Mouse (Mus musculus) lung, postnatal 4 days (tissue): Measurements from ENCODE around the gene Iqcd.

Experiments
- DNase-seq, 2 experiments: peaks; one replicate each; pipeline ENCODE4 v3.0.0; 2021

Iqcd gene

DNA sequence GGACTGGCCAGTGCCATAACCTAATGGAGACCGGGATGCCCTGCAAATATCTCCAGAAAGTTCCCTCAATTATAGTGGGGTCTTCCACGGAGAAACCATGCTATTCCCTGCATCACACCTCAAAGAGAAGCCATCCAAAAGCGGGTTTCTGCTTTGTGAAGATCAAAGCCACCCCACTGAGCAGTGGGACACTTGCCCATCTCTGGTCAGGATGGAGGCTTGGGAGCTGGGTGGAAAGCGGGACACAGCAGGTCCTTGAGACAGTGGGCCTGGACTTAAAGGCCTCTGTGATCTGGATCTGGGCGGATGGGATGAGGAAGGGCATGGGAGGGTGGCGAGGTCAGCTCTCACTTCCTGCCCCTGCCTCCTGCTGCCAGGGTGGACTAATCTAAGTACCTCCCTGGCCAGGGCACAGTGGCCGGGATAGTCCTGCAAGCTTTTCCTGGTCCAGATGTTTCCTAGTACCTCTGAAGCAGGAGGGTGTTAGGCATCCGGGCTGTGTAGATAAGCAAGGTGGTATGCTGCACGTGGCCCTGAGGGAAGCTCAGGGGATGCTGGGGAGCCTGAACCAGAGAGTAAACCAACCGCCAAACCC, 14.2 kb upstream of the Iqcd start:
- no peak for DNase-seq

DNA sequence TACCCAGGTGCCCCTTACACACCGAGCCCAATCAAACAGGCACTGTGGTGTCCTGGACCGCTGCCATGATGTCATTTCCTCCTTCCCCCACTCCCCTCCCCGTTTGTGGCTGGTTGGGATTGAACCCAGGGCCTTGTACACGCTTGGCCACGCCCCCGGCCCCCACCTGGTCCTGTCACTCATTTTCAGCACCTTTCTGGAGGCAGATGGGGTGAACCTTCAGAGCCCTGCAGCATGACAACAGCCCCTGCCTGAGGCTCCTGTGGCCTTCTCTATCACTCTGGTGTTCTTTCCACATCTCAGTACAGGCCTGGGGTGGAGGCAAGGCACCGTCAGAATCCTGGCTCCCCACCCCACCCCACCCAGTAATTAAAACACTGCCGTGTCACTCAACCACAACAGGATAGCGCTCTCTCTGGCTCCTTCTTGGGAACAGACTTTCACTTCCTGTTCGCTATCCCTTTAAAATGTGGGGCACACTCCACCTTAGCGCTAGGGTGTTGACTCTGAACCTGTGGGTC, 12.0 kb upstream of the Iqcd start:
- no peak for DNase-seq

DNA sequence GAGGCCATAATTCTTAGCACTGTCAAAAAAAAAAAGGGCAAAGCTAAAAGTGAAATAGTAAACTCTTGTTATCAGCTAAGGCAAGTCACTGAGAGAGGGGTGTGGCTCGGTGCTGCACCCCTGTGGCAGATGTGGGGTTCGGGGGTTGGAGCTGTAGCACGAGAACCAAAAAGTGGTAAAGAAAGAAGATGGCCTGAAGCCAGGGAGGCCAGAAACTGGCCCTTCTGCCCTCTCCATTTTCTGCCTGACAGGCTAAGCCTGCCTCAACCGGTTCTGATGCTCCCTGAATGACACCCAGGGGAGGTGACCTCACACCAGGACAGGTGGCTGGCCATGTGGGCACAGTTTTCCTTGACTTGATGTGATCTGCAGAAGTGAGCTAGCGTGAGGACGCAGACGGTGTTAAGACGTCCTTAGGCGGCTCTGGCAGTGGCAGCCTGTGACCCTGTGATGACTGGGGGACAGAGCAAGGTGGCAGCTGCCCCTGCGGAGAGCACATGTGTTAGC, 10.8 kb upstream of the Iqcd start:
- peak in 1 of 2 experiments; percentile 36 for DNase-seq

DNA sequence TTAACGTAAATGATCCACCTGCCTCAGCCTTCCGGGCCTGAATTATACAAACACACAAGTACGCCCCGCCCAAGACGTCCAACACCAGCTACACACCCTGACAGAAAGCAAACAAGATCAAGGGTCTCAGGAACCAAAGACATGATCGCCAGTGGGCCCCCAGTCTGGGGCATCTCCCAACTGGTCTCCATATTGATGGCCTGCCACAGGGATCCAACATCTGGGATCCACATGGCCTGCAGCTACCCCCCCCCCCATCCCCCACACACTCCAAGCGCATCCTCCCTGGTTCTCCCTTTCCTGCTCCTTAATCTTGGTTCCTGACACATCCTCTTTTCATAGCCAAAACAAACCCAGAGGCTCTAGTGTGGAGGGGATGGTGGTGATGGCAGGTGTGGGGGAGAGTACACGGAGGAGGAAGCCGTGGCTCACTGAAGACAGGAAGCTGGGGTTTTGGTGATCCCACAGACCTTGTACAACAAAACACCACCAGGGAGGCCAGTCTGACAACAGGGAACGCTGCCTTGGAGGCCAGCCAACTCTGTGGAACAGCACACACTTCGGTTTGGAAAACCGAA, 10.2 kb upstream of the Iqcd start:
- peak; percentile 63 to 69 for DNase-seq

DNA sequence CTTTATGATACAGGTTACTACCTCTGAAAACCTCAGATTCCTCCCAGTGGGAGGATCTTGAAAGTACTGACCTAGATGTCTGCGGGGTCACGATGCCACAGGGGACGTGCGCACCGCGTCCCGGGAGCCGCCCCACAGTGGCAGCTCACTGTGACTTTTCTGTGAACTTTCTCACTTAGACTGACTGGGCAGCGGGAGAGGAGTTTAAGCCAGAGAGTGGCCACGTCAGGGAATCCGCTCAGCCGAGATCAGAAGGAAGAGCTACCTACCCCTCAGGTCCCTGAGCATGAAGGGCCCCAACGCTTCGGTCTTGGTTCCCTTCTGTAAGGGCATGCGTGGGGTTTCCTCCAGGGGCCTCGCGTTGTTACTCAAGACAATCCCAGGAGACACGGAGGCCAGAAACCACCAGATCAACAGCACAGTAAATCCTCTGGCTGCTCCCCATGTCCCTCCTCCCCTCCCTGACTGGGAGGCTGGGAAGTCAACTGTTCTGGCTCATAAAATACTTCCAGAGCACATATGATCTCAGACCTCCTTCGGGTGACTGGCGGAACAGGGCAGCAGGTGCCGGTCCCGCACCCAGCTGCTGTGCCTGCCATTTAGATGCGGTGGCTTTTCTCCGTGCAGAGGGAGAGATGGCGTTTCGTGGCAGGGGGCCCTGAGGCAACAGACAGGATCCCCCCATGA, 9.5 kb upstream of the Iqcd start:
- peak; percentile 24 to 45 for DNase-seq

DNA sequence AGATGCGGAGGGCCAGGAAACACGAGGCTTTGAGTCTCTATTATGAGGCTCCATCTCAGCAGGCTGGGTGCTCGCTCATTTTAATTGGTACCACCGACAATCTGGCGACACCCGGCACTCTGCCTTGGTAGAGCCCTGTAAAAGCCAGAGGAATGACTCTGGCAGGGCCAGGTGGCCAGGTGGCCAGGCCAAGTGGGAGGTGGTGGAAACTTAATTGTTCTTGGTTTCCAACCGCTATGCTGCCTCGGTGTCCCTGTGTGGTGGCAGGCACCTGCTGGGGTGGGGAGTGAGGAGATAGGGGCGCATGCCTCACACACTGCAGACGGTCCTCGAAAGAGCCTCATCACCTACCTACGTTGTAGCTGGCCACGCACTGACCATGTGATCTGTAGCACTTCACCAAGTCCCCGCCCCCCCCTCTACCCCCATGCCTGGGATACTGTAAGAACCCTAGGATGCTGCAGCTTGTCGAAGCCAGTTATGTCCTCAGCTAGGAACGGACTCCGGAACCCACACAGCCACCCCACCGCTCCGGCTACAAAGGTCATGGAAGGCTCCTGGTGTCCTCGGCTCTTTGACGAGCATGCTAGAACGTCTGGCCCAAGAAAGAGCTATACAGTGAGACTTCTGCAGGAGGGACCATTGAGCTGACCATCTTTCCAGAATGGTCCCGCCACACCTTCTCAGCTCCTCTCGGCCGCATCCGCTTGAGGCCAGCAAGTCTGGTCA, 8.8 kb upstream of the Iqcd start:
- no peak for DNase-seq

DNA sequence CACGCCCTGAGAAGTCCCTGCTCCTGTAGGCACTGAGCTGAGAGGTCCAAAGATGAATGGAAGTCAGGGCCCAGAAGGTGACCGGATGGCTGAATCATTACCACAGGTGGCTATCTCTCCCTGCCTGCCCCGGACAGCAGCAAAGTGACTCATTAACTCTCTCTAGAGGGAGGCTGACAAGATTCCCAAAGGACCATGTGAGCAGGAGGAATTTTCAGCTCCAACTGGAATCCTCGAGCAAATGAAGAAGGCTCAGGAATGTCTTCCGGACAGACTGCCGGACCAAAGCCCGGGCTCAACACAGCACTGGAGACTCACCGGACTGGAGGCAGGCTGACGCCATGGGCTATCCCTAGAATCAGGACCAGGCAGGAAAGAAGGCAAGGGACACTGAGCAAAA, 6.8 kb upstream of the Iqcd start:
- DNase-seq = peak in 1 of 2 experiments; percentile 22

DNA sequence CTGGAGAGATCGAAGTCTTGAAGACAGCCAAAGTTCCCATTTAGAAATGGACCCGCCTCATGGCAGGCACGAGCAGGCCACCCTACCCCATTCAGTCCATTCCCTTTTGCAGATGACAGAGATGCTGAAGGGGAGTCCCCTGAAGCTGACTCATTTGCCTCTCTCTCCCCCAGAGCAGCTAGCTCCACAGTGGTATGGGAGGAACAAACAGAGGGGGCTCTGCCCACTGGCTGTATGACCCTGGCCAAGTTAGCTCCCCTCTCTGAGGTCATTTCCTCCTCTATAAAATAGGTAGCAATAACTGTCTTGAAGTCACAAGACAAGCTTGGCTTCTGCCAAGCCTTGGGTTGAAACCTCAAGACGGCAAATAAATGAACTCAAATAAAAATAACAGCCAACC, 5.3 kb upstream of the Iqcd start:
- DNase-seq = no peak

DNA sequence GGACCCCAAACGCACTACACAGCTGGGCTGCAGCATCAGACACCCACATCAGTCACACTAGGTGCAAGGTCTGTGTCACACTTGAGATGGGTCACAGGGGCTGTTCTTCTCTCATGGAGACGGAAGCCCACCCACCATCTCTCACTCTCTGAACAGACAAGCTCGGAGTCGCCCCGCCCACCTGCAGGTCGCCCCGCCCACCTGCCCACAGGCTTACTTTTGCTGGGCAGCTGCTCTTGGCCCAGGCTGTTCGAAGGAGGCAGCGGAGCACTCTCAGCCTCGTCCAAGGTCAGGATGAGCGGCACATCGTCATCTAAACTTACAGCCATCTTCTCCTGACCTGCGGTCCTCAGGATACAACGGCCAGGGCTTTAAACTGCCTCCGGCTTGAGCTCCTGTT, 3.8 kb upstream of the Iqcd start:
- DNase-seq = peak in 1 of 2 experiments; percentile 23

DNA sequence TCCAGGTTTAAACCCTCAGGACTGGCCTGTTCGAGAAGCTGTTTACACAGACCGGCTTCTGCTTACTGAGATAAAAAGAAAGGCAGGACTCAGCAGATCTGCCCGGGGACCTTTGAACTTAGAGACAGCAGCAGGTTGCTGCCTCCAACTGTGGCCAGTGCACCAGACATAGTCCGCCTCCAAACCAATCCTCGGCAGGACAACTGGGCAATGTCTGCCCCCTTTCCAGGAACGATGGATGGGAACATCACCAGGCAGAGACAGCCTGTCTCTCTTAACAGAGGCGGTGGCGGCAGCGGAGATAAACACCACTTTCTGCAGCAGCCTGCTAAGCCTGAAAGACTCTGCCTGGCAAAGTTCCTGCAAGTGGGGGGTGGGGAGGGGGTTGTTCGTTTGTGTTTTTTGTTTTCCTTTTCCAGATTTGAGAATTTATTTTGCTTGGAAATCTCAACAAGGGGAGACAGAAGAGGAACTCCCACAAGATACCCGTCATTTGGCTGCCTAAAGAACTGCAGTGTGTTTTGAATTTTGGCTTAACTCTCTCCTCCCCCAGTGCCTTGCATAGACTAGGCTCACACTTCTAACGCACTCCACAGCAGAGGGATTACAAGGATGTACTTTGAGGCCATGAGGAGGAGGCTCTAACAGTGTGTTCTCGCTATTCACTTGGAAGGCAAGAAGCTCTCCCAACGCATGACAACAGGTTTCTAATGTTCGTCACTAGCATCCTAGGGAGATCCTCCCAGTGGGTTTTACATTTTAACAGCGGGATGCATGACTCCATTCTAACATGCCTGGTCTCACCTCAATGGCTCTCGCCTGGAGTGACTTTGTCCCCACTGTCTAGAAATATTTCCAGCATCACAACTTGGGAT, 1.8 kb upstream of the Iqcd start:
- peak in 1 of 2 experiments; percentile 35 for DNase-seq

DNA sequence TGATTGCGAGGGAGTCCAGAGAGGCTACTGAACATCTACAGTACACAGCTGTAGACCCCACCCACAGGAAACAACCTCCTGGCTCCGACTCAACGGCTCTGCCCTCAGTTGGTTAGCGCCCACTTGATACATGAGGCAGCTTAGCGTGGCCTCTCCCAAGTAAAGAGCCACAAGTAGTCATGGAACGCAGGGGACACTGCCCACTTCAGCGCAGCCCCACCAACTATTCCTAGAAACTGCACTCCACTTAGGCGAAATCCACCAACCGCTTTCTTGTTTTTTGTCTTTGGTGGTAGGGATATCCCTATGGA, 1.2 kb upstream of the Iqcd start:
- DNase-seq = peak; percentile 62 to 70

DNA sequence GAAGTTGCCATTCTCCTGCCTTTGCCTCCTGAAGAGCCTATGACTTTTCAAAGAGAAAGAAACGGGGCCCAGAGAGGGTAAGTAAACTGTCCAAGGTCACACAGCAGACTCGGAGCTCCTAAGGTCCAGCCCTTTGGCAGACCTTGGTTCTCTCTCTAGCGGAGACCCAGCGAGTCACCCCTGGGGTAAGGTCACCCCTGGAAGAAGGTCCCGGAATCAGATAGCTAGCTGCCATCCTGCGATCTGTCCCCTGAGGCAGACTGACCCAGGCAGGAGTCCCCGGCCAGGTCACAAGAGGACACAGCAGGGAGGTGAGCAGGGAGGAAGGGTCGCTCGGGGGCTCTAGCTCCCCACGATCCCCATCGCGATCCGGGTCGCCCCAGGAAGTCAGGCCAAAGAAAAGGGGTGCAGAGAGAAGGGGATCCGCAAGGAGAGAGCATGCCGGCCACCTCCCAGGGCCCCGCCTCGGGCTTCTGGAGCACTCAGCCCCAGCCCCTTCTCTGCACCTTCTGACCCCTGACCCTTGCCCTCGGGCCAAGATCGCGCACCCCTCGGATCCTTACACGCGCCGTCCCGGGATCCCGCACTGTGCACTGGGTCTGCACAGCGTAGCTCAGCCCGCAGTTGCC, 762 bp upstream of the Iqcd start:
- DNase-seq = peak in 1 of 2 experiments; percentile 23

DNA sequence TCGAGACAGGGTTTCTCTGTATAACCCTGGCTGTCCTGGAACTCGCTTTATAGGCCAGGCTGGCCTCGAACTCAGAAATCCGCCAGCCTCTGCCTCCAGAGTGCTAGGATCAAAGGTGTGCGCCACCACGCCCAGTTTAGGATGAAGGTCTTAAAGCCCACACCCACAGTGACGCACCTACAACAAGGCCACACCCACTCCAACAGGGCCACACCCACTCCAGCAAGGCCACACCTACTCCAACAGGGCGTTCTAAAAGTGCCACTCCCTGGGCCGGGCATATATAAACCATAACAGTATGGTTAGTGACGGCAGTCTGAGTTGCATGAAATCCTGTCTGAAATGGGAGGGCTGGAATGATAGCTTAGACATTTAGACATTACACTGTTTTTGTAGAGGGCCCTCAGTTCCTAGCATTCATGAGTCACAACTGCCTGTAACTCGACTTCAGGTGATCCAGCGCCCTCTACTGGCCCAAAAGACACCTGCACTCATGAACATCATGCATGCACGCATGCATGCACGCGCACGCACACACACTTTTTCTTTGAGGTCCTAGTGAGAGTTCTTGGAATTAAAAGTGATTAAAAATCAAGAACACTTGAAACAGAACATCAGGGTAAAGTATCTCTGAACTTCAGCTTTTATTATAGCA, 1.7 kb downstream of the Iqcd start:
- DNase-seq = peak in 1 of 2 experiments; percentile 48

DNA sequence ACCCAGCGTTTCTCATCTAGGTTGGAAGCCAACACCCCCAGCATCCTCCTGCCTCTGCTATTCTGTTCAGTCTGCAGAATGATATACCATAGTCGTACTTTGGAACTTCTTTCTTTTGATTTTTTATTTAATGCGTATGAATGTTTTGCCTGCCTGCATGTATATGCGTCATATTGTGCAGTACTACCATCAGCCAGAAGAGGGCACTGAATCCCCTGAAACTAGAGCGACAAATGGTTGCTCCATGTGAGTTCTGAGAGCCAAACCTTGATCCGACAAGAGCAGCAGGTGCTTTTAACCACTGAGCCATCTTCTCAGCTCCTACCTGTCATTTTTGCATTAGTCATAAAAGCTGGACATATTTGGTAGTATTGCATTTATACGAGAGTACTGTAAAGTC, 3.3 kb downstream of the Iqcd start:
- DNase-seq = no peak

DNA sequence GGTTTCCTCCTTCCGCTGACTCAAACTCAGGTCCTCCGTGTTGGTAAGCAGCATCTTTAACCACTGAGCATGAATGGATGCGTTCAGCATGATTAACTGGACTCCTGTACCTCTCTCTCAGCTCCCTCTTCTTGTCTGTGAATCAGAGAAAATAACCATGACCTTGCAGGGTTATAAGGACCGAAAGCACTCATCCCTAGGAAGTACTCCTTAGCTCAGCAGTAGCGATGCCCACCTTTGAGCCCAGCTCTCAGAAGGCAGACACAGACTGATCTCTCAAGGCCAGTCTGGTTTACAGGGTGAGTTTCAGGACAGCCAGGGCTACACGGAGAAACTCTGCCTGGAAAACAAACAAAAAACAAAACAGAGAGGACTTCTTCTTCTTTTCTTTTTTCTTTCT, 5.7 kb downstream of the Iqcd start:
- no peak for DNase-seq

DNA sequence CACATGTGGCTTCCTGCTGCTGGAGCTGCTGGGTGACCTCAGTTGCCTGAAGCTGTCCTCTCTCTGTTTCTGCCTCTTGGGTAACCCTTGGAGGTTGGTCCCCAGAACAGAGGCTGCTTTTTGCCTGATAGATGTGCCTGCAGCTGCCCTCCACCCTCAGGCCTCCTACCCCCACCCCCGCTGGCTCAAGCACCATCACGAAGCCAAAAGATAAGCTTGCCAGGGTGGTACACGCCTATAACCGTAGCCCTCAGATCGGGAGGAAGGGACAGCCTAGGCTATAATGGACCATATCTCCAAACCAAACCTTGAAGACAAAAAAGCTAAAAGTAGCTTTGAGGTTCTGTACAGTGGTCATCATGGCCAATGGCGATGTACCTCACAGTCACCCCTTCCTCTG, 10.8 kb downstream of the Iqcd start:
- no peak for DNase-seq

DNA sequence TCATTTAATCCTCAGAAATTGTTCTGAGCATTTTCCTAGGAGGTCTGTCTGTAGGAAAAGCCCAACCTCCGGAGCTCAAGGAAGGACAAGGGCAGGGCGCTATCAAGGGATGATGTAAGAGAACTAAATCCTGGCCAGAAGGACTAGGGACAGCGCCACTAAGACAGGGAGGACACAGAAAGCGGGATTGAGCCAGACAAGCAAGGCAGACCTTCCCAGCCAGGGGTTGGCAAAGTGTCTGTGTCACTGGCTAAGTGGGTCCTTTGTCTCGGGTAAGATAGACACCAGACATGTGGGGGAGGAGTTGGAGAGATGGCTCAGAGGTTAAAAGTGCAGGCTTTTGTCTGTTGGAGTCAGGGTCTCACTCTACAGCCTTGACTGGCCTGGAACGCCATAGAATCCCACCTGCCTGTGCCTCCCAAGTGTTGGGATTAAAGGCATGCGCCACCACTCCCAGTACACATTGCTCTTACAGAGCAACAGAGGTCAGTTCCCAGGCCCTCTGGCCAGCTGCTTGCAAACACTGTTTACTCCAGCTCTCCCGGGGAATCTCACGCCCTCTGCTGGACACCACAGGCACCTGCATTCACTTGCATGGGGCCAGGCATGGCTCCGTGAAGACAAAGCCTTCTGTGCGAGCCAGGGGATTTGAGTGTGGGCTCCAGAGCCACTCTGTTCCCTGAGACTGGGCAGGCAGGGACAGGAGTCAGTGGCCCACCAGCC, 12.3 kb downstream of the Iqcd start:
- no peak for DNase-seq

DNA sequence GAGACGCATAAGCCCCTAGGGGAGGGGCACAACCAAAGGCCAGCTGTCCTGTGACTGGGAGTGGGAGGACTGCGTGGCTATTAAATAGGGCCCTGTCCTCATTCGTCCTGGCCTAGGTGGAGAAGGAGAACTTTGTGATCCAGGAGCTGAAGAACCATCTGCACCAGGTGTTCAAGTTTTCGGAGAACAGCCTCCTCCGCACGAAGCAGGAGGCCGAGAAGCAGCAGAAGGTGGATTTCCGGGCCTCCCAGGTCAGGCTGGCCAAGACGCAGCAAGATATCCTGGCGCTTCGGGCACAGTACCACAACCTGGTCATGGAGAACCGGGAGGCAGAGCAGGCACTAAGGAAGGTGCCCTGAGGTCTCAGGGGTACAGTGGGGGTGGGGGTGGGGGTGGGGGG, 13.4 kb downstream of the Iqcd start:
- DNase-seq = no peak

DNA sequence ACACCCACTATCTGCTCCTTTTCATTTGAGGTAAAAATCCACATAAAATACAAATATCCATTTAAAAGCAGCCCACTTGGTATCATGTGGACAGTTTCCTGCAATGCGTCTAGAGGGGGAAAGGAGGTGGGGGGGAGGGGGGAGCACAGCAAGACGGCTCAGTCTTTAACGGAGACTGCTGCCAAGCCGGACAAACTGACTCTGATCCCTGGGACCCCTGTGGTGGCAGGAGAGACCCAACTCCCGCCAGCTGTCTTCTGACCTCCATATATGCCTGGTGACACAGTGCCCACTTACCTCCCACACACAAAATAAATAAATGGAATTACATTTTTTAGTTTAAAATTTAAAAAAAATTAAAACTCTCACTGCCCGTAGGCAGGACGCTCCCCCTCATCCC, 14.7 kb downstream of the Iqcd start:
- DNase-seq = no peak

DNA sequence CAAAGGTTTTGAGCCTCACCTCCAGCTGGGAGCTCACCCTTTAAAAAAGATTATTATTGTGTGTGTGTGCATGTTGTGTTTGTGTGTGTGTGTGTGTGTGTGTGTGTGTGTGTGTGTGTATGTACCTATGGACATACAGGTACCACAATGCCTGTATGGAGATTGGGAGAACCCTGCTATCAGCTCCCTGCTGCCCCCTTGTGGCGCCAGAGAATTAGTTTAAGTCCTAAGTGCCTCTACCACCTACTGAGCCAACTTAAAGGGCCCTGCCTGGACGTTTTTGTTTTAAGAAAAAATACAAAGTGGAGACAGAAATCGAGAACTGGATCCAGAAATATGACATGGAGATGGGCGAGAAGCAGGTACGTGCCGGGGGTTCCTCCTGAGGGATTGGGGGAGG, 16.0 kb downstream of the Iqcd start:
- peak; percentile 74 to 86 for DNase-seq

DNA sequence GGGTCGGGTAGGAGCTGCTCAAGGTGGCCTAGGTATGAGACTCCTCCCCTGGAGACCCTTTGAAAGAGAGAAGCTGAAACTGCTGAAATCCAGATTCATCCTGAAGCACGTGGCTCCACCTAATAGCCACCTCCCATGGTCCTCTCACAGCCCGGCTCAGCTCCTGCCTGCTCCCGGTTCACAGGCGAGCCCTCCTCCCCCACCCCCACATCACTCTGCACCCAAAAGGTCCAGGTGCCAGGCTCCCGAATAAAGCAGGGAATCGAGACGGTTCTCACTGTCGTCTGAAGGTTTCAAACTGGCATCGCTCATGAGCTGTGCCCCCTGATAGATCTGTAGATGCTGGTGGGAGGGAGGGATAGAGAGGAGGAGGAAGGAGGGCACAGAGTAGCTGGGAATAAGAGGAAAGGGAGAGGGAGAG, 16.4 kb downstream of the Iqcd start:
- DNase-seq = no peak
